Mouse (Mus musculus) adrenal gland, adult (tissue): ENCODE data around the gene Dbh.
A peak's percentile ranks its signal among the peaks of the same experiment; 100 is the strongest.

Experiments used
- DNase-seq, 2 experiments: peaks; one replicate each; pipeline ENCODE4 v3.0.0; 2022 to 2023; ENCODE audit warnings: low spot score in 1 of 2; ENCODE audit not compliant: inconsistent age in 2 of 2

Dbh gene

GRCm38 (mm10) chr2:27215537-27215936, 50.5 kb downstream of the Dbh start:
- DNase-seq, result peak in 1 of 2 experiments; percentile 69

DNA sequence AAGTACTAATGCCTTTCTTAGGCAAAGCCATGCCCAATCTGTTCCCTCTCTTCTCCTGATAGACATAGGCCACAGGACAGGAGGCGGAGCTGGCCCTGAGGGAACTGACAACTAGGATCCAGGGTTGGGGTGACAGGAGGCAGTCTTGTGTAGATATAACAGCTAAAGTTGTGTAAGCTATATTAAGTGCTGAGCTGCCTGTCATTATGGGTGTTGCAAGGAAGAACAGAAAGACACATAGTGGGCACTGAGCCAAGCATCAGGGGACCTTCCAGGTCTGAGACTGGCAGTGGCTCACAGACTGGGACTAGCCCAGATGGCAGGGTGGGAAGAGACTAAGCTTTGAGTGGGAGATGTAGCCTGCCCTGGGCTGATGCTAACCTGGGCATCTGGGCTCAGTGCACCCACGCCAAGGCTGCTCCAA, 53.1 kb downstream of the Dbh start:
- DNase-seq, result peak in 1 of 2 experiments; percentile 43

DNA sequence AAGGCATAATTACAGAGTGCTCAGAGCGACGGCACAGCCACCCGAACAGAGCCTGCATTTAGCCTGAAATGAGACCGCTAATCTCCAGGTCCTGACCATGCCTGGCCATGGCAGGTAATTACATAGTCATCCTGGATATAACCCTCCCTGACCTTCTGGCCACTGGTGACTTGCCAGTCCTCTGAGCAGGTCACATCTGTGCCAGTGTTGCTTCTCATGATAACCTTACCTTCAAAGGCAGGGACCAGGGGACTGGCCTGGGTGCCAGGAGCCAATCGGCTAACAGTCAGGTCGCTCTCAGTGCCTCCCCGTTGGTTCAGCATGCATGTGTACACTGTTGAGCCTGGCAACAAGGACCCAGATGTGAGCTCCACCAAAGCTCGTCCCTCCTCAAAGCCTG, 53.5 kb downstream of the Dbh start:
- DNase-seq, result no peak

DNA sequence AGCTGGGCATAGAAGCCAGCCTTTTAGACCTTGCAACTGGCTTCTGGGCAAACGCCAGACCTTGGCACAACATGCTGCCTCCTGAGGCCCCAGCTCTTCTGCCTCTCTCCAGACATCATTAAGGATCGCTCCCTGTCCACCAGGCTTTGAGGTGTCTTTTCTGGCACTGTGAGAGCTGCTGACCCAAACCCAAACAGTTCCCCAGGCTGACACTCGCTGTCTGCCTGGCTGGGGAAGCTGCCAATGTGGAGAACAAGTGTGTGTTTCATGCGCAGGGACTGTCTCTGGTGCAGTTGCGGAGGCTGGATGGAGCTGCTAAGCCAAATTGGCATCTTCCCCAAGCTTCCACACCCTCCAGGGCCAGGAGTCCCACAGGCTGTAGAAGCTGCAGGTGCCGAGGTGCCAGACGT, 58.0 kb downstream of the Dbh start:
- peak in 1 of 2 experiments; percentile 67 for DNase-seq

GRCm38 (mm10) chr2:27226572-27226971, 61.5 kb downstream of the Dbh start:
- DNase-seq, result no peak

GRCm38 (mm10) chr2:27228809-27229480, 63.9 kb downstream of the Dbh start:
- no peak for DNase-seq

DNA sequence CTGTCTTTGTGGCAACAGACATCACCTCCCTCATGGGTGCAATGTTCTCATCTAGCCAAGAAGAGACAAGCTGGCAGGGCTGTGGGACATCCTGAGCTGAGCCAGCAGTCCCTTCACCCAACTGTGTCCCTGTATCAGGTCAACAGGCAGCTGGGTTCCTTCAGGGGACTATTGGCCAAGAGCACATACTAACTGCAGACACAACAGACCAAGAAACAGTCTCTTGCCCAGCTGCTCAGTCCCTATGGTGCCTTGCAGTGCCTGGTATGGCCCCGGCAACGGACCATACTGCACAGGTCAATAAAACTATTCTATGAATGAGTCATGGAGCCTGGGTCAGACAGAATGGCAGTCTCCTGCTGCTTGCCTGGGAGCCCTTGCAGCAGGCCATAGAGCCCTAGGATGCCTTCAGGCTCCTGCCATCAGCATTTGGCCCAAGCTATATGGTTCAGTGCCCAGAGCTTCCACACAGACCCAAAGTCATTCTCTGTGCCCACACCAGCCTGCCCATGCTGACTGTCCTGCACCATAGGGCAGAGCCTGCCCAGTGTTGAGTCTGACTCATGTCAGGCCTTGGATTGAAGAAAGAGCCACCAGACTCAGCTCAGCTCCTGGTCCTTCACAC, 64.6 kb downstream of the Dbh start:
- DNase-seq, result peak in 1 of 2 experiments; percentile 63

GRCm38 (mm10) chr2:27232376-27232775, 67.3 kb downstream of the Dbh start:
- DNase-seq, result peak; percentile 60 to 64
